Mouse (Mus musculus): ENCODE measurements around the gene Cpsf4l. TPM values are rescaled to one million over a fixed set of nuclear protein-coding genes. Genes with fewer than 3 reads are reported as not detected.

Gene Cpsf4l
- 0.31 and 1.0 TPM in 2 replicates for polyA plus RNA-seq (2015; fragmentation: Nextera tagmentation; extraction: Ambion mirVana)

- Histone ChIP-seq H3K4me2 (peak within 1 kb of the TSS; percentile 29), H3K36me3 (ENCODE audit: poor library complexity, severe bottlenecking) (peaks cover 15% of the 10 kb centered on the region), H3K4me1 (peaks cover 21% of the 10 kb centered on the region), H3K4me3 (no peak within 1 kb of the TSS), H3K9me3 (replicated peaks) (no peaks in the 10 kb centered on the region), H3K27me3 (peaks cover 13% of the 10 kb centered on the region), H3K9ac (peak within 1 kb of the TSS; percentile 60), H3K27ac (peak within 1 kb of the TSS; percentile 54)
- ATAC-seq = peak; percentile 59
- 2% methylated on average over 11 of the region's 11 CpGs for WGBS
Observed at GRCm38 (mm10) chr11:113709731-113710256, at the start of gene Cpsf4l. Gene Cpsf4l, minus strand, starts transcription at chr11:113710017.

DNA sequence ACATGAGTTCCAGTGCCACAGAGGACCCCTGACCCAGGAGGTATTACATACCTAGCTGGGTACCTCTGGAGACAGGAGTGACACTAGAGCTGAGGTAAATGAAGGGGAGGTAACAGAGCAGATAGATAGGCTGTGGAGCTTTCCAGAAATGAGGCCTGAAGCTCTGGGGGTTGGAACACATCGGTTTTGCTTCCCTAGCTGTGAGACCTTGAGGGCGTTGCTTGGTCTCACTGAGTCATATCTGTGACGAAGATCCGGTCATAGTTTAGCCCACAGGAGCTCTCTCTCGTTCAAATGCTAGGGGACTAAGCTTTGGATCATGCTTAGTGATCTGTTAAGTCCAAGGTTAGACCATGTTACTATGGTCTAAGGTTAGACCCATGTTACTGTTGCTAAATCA lies 49.0 kb upstream of the Cpsf4l start:
- Histone ChIP-seq H3K9ac (no peak overlapping the region), H3K4me1 (peaks cover 8% of the 10 kb centered on the region), H3K4me3 (no peak overlapping the region), H3K27me3 (no peaks in the 10 kb centered on the region), H3K4me2 (no peak overlapping the region), H3K36me3 (ENCODE audit: poor library complexity, severe bottlenecking) (no peaks in the 10 kb centered on the region), H3K9me3 (replicated peaks) (no peaks in the 10 kb centered on the region), H3K27ac (no peak overlapping the region)
- 92% methylated on average over 5 of the region's 5 CpGs for WGBS
- ATAC-seq = no peak

GRCm38 (mm10) chr11:113756578-113756977 lies 46.8 kb upstream of the Cpsf4l start:
- no peak overlapping the region for H3K4me2 ChIP-seq
- H3K27me3 ChIP-seq = no peaks in the 10 kb centered on the region
- H3K27ac ChIP-seq = no peak overlapping the region
- H3K4me3 ChIP-seq = no peak overlapping the region
- no peak for ATAC-seq
- no peaks in the 10 kb centered on the region for H3K36me3 ChIP-seq (ENCODE audit: poor library complexity, severe bottlenecking)
- 96% methylated on average over 12 of the region's 12 CpGs for WGBS
- H3K9ac ChIP-seq = no peak overlapping the region
- peaks cover 8% of the 10 kb centered on the region for H3K4me1 ChIP-seq
- H3K9me3 ChIP-seq (replicated peaks) = no peaks in the 10 kb centered on the region

- H3K9ac ChIP-seq = no peak overlapping the region
- no peak overlapping the region for H3K4me2 ChIP-seq
- ATAC-seq = no peak
- H3K27ac ChIP-seq = no peak overlapping the region
- H3K27me3 ChIP-seq = no peaks in the 10 kb centered on the region
- H3K36me3 ChIP-seq (ENCODE audit: poor library complexity, severe bottlenecking) = no peaks in the 10 kb centered on the region
- 93% methylated on average over 14 of the region's 14 CpGs for WGBS
- no peaks in the 10 kb centered on the region for H3K9me3 ChIP-seq (replicated peaks)
- H3K4me1 ChIP-seq = peaks cover 8% of the 10 kb centered on the region
- H3K4me3 ChIP-seq = no peak overlapping the region
Observed at GRCm38 (mm10) chr11:113755878-113756277, 46.1 kb upstream of the Cpsf4l start.

DNA sequence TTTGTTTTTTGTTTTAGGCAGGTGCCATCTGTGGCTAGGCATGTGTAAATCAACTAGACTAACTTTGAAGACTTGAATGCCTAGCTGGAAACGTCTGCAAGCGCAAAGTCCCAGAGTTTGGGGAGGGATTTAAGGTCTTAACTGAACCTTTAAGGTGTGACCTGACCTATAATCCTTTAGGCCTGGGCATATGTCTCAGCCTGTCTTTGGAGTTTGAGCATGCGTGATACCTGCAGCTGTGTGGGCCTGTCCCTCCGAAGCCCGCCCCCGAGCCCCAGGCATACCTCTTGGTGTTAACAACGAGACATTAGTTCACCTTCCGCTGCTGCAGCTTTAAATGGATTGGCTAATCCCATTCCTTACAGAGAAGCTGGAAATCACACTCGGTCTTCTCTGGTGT lies 45.0 kb upstream of the Cpsf4l start:
- no peak overlapping the region for H3K4me2 ChIP-seq
- no peak for ATAC-seq
- H3K4me1 ChIP-seq = peaks cover 12% of the 10 kb centered on the region
- no peak overlapping the region for H3K27ac ChIP-seq
- H3K9me3 ChIP-seq (replicated peaks) = no peaks in the 10 kb centered on the region
- H3K4me3 ChIP-seq = no peak overlapping the region
- H3K27me3 ChIP-seq = no peaks in the 10 kb centered on the region
- no peak overlapping the region for H3K9ac ChIP-seq
- no peaks in the 10 kb centered on the region for H3K36me3 ChIP-seq (ENCODE audit: poor library complexity, severe bottlenecking)
- 34% methylated on average over 9 of the region's 9 CpGs for WGBS

- peaks cover 6% of the 10 kb centered on the region; the same call in 1 of the 2 replicates for H3K36me3 ChIP-seq (ENCODE audit: poor library complexity, severe bottlenecking)
- 96% methylated on average over 10 of the region's 10 CpGs for whole genome bisulfite sequencing
- H3K4me2 ChIP-seq = peak overlapping the region; percentile 90; the same call in 1 of the 2 replicates
- no peak for ATAC-seq
- no peaks in the 10 kb centered on the region for H3K9me3 ChIP-seq (replicated peaks)
- no peaks in the 10 kb centered on the region for H3K27me3 ChIP-seq
- no peak overlapping the region; the same call in 1 of the 2 replicates for H3K4me3 ChIP-seq
- 0 out of 2 replicates have a peak overlapping the region, but pooled peaks have one; percentile 63 for H3K9ac ChIP-seq
- H3K27ac ChIP-seq = no peak overlapping the region
- peaks cover 32% of the 10 kb centered on the region for H3K4me1 ChIP-seq
Observed at GRCm38 (mm10) chr11:113752685-113753430, 43.0 kb upstream of the Cpsf4l start.

- peak overlapping the region; percentile 74 for H3K4me3 ChIP-seq
- peak overlapping the region; percentile 63 for H3K9ac ChIP-seq
- no peak for ATAC-seq
- peaks cover 39% of the 10 kb centered on the region for H3K4me1 ChIP-seq
- peaks cover 12% of the 10 kb centered on the region for H3K36me3 ChIP-seq (ENCODE audit: poor library complexity, severe bottlenecking)
- peak overlapping the region; percentile 95 for H3K27ac ChIP-seq
- H3K27me3 ChIP-seq = no peaks in the 10 kb centered on the region
- no peaks in the 10 kb centered on the region for H3K9me3 ChIP-seq (replicated peaks)
- 22% methylated on average over 15 of the region's 15 CpGs for WGBS
- H3K4me2 ChIP-seq = peak overlapping the region; percentile 90
Observed at GRCm38 (mm10) chr11:113752158-113752661, 42.4 kb upstream of the Cpsf4l start.

GRCm38 (mm10) chr11:113751484-113752084 lies 41.8 kb upstream of the Cpsf4l start, which contains the start of gene Cdc42ep4:
Gene Cdc42ep4, minus strand, starts transcription at chr11:113751881.
- Histone ChIP-seq H3K9ac (peak within 1 kb of the TSS; percentile 95), H3K27ac (peak within 1 kb of the TSS; percentile 95), H3K4me3 (peak within 1 kb of the TSS; percentile 74), H3K4me1 (peaks cover 42% of the 10 kb centered on the region), H3K27me3 (no peaks in the 10 kb centered on the region), H3K9me3 (replicated peaks) (no peaks in the 10 kb centered on the region), H3K4me2 (peak within 1 kb of the TSS; percentile 90), H3K36me3 (ENCODE audit: poor library complexity, severe bottlenecking) (peaks cover 16% of the 10 kb centered on the region)
- WGBS = under 1% methylated on average over 44 of the region's 44 CpGs
- ATAC-seq = peak; percentile 91

DNA sequence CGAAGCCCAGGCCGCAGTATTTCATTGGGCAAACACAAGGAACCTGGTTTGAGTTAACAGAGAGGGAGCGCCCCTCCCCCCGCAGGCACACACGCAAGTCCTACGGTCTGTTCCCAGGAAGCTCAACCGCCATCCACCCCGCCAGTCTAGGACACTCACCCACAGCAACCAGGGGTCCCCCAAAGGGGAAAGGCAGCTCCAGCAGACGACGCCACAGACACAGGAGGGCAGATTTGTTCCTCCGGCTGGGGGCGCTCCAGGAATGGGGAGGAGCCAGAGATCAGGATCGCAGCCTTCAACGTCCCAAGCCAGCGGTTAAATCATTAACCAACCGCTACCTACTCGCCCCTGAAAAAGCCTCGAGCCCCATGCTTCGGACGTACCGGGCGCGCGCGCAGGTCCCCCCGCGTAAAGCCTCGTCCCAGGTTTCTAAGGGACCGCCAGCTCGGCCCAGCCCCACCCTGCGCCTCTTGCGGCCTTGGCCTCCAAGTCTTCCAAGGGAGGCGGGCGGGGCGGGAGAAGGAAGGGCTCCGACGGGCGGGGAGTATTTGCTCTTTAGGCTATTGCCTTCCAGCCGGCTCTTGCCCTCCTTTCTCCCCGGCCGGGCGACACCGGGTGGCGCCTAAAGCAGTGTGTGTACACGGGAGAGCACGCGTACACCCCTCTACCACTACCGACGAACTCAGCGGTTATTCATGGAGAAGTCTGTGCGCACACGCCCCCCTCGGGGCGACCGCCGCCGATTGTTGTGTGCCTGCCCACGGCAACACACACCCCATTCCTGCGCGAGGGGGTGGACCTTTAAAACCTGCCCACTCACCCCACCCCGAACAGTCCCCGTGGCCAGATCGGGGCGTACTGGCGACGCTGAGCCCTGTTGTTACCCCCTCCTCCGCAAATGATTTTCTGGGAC lies 41.0 kb upstream of the Cpsf4l start:
- ATAC-seq = peak; percentile 34
- Histone ChIP-seq H3K9me3 (replicated peaks) (no peaks in the 10 kb centered on the region), H3K4me3 (peak overlapping the region; percentile 74), H3K4me1 (peaks cover 47% of the 10 kb centered on the region), H3K27ac (peak overlapping the region; percentile 95), H3K4me2 (peak overlapping the region; percentile 90), H3K27me3 (no peaks in the 10 kb centered on the region), H3K9ac (peak overlapping the region; percentile 95), H3K36me3 (ENCODE audit: poor library complexity, severe bottlenecking) (peaks cover 21% of the 10 kb centered on the region)
- WGBS = under 1% methylated on average over 65 of the region's 67 CpGs

- peak overlapping the region; percentile 95 for H3K9ac ChIP-seq
- peak overlapping the region; percentile 95 for H3K27ac ChIP-seq
- H3K9me3 ChIP-seq (replicated peaks) = no peaks in the 10 kb centered on the region
- ATAC-seq = peak; percentile 44
- peaks cover 54% of the 10 kb centered on the region for H3K4me1 ChIP-seq
- H3K36me3 ChIP-seq (ENCODE audit: poor library complexity, severe bottlenecking) = peaks cover 27% of the 10 kb centered on the region
- H3K4me3 ChIP-seq = peak overlapping the region; percentile 74
- H3K4me2 ChIP-seq = peak overlapping the region; percentile 90
- WGBS = 2% methylated on average over 9 of the region's 9 CpGs
- no peaks in the 10 kb centered on the region for H3K27me3 ChIP-seq
Observed at GRCm38 (mm10) chr11:113749749-113750351, 40.0 kb upstream of the Cpsf4l start.
